Mouse (Mus musculus): ENCODE measurements at regions not wholly inside any gene's neighbourhood (a gene's known extent, or its start where the extent isn't known, plus 50 kb on each side); places are given as distances from the start of the nearest gene placed in this dataset.
"Not testable (repeated sequence)": the region's sequence is repeated elsewhere in the genome, so short reads cannot be mapped to it uniquely, and the experiment has no call there.

DNA sequence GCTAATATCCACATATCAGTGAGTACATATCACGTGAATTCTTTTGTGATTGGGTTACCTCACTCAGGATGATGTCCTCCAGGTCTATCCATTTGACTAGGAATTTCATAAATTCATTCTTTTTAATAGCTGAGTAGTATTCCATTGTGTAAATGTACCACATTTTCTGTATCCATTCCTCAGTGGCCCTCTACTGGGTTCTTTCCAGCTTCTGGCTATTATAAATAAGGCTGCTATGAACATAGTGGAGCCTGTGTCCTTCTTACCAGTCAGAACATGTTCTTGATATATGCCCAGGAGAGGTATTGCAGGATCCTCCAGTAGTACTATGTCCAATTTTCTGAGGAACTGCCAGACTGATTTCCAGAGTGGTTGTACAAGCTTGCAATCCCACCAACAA lies 884.0 kb upstream of the Lrrc4c start:
- DNase-seq (ENCODE audit: low spot score in 2 of 2) = not testable (repeated sequence)

DNA sequence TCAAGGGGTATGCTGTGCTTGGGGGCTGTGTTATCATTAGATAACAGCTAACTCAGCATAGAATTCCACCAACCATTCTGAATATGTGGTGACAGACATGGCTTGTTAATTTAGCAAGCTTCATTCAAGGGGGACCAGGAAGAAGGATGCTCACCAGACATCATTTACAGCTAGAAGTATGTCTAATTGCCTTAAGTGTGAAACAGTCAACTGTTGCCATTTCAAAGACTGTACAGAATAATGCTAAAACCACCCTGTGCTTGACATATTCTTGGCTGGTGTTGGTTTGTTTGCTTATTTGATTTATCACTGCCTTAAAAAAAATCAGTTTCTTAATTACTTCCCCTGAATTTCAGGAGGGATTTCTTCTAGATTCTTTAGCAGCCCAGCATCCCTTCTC lies 877.0 kb upstream of the Lrrc4c start:
- DNase-seq (ENCODE audit: low spot score in 2 of 2) = no peak

DNA sequence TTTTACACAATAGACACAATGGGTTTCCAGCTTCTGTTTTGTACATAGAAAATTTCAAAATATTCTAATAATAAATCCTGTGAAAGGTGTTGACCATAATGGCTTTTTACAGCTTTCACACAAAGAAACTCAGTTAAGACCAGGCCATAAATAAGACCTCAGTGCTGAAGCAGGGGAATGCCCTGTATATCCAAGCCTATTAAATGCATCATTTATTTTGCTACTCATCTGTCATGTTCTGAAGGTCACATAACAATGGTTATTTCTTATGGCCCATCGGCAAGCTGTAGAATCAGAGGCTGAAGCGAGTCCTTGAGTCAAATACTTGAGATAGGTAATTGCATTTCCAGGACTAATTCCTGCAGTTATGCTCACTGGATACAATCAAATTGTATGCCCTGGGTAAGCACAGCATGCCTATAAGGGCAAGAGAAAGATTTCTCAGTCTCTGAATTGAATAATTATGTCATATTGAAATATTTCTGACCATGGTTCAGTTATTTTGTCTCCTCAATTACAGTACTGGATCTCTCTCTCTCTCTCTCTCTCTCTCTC lies 874.6 kb upstream of the Lrrc4c start:
- DNase-seq (ENCODE audit: low spot score in 2 of 2) = no peak

DNA sequence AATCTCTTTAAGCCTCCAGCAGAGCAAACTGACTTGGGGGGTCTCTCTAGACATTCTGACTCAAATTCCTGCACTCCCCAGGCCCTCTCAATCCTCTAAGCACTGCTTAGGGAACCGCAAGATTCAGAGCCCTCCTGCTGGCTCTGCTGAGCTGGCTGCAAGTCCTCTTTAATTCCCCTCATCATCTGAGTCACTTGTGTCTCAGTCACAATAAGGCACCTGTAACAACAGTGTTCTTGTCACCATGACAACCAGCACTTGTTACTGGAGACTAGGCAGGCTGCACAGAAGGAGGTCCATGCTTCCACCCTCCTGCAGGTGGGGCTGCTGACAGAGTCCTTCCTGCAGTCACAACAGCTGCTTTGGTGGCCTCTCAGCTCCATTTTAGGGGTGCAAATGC lies 869.1 kb upstream of the Lrrc4c start:
- peak; percentile 6 to 11 for DNase-seq (ENCODE audit: low spot score in 2 of 2)

DNA sequence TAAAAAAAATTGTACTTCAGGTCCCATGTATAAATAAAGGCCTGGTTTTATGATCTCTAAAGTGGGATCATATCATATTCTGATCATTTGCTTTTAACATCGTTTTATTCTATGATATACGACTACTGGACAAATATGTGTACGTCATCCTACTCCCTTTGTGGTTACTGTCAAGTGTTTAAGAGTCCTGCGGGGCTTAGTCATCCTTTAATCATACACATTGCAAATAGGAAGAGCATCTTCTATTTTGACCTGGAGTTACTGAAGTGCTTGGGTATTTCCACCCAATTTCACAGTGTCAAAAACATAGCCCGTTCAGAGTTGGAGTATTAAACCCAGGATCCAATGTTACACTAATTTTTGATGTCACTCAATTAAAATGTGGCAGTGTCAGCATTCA lies 838.1 kb upstream of the Lrrc4c start:
- DNase-seq (ENCODE audit: low spot score in 2 of 2) = no peak

DNA sequence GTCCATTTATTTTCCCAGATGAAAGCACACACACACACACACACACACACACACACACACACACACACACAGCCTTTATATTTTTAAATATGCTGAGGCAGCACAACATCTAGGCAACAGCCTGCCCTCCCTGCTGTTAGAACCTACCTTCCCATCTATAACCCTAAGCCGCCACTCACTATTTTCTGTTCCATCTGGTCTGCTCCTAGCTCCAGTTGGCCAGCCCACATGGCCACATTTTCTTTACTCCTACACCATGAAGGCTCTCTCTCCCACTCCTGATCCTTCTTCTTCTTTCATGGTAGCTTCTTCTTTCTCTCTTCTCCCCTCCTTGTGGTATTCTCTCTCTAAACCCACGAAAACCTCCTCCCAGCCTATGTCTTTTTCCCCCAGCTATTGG lies 834.6 kb upstream of the Lrrc4c start:
- DNase-seq (ENCODE audit: low spot score in 2 of 2) = no peak

DNA sequence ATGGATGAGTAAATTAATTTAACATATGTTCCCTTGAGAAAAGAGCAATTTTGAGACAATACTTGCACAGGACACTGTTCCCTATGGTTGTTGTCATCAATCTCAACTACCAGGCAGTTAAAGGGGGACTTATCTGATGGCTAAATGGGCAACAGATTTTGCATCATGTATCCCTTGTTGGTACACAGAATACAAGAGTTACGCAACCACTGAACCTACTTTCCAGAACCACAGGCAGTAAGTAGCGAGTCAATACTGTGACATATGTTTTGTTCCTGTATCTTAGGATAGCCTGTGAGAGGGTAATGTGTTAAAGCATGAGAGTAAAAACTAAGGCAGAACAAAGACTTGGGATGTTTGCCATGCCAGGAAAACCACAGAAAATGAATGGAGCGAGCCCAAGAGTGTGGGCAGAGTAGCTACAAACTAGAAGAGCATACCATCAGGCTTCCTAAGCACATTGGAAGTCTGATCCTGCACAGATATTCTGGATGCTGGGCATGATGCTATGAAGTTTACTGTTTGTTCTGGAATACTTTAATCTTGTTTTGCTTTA lies 830.3 kb upstream of the Lrrc4c start:
- DNase-seq (ENCODE audit: low spot score in 2 of 2) = no peak

DNA sequence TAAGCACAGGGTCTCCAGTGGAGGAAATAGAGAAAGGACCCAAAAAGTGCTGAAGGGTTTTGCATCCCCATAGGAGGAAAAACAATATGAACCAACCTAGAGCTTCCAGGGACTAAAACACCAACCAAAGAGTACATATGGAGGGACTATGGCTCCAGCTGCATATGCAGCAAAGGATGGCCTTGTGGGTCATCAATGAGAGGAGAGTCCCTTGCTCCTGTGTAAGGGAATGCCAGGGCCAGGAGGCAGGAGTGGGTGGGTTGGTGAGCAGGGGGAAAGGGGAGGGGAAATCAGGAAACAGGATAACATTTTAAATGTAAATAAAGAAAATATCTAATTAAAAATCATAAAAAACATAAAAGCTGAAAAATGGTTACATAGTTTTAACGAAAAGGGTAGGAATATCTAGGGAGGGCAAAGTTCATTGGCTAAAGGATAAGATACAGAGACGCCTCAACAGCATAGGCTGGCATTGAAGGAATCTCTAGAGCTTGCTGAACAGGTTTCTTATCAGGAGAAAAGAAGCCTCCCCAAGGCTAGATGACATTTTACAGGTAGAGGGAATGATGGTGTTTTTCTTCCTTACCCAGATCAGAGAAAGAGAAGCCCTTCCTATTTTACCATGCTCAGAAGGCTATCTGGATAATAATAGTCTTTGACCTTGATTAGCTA lies 823.8 kb upstream of the Lrrc4c start:
- no peak for DNase-seq (ENCODE audit: low spot score in 2 of 2)

DNA sequence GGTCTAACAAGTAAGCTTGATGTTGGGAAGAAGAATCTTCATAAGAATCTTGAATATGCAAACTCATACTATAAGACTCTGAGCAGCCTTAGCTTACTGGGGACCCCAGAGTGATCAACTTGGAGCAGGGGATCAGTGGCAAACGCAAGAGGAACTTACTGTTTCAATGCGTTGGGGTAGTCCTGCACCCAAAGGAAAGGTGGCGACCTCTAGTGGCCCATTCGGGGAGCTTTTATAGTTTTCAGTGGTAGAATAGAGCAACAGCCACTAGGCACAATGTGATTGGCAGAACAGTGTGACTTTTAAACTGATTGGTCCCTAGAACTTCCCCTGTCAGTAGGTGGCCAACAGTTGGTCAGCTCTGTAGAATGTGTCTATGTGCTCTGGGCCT lies 823.3 kb upstream of the Lrrc4c start:
- no peak for DNase-seq (ENCODE audit: low spot score in 2 of 2)

DNA sequence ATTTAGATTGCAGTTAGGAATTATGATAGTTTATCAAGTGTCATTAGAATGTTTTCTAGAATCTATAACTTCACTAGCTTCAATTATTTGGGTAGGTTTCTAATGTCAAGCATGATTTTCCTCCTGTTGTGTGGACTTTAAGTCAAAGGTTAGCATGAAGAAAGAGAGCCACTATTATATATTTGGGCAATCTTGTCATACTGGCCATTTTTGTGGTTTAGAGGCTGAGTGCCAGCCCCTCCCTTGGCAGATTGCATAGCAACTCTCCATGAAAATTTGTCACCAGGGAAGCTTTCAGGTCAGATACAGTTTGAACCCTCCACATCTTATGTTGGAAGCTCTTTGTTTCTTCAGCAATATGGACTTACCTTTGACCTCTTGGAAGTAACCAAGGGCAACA lies 806.7 kb upstream of the Lrrc4c start:
- no peak for DNase-seq (ENCODE audit: low spot score in 2 of 2)

DNA sequence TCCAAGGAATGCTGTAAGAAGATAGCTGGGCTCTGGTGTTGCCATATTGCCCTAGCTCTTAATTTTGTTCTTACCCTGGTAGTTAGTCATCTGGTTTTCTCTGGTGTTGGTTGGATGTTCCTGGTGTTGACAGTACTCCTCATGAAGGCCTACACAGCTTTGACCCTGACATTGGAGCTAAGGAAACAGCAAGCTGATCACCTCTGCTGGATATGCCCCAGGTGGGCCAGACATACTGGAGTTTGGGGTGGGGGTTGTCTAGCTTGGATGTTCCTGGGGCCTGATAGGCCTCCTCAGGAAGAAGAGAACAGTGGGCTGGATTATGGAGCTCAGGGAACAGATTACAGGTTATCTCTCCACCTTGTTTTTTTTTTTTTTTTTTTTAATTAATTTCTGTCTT lies 796.3 kb upstream of the Lrrc4c start:
- no peak for DNase-seq (ENCODE audit: low spot score in 2 of 2)

DNA sequence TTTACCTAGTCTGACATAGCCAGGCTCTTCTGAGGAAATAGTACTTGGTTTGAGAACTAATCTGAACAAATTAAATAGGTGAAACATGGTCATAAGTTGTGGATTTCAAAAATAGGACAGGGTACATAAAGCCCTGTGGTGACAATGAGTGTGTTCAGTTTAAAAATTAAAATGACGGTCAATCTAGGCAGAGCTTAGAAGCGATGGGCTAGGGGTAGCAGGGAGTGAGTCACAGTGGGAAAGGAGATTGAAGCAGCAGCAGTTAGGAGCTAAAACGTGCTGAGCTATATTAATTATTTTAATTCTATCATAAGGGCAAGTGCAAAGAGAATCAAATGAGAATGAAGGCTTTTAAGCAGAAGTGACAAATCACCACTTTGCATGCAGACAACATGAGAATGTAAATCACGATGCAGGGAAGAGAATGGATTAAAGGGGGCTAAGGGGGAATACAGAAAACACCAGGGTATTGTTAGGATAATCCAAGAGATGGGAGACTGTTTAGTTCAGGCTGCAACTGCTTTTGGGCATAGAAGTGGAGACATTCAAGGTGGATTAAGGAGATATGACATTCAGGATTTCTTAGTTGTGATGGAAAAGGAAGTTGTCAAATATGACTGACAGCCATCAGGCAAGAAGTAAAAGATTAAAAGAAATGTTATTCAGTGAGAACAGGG lies 793.2 kb upstream of the Lrrc4c start:
- DNase-seq (ENCODE audit: low spot score in 2 of 2) = no peak

DNA sequence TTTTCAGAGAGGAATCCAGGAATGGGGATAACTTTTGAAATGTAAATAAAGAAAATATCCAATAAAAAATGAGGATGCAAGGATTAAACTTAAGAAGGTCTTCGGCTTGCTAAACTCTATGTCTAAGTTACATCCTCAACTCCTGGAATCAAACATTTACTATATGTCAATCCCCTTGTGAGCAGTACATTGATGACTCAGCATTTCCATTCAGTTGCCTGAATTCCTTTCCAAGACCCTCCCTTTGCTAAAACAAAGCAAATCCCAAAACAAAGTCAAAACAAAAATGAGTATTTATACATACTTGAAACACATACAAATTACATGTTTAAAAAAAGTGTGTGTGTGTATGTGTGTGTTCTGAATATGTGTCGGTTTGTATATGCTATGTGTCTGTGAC lies 753.9 kb upstream of the Lrrc4c start:
- no peak for DNase-seq (ENCODE audit: low spot score in 2 of 2)

DNA sequence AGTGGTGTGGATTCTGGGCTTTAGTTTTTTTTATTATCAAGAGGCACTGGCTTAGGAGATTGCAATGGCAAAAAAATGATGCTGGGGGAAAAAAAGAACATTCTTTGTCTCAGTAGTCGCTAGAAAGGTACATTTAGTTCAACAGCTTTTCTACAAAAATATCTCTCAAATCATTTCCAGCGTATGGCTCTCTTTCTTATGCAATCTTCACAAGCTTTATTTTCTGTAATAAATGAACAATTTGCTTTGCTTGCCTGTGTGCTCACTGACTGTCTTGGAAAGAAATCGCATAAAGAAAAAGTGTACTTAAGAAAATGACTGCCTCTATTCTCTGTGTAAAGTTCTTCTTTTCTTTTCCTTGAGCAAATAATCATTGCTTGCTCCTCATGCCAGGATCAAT lies 742.1 kb upstream of the Lrrc4c start:
- DNase-seq (ENCODE audit: low spot score in 2 of 2) = no peak

DNA sequence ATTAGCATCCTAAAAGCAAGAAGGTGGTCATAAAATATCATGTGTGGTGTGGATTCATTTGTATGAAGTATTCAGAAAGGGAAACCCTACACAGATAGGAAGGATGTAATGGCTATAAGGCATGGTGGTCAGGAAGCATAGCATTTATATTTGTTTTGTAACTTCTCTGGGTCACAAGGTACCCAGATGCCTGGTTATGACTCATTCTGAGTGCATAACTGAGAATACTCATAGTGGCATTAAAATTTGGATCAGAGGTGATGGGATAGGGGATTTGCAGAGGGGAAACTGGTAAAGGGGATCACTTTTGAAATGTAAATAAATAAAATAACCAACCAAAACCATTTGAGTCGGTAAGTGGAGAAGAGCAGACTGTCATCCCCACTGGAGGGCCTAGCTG lies 738.8 kb upstream of the Lrrc4c start:
- DNase-seq (ENCODE audit: low spot score in 2 of 2) = no peak

DNA sequence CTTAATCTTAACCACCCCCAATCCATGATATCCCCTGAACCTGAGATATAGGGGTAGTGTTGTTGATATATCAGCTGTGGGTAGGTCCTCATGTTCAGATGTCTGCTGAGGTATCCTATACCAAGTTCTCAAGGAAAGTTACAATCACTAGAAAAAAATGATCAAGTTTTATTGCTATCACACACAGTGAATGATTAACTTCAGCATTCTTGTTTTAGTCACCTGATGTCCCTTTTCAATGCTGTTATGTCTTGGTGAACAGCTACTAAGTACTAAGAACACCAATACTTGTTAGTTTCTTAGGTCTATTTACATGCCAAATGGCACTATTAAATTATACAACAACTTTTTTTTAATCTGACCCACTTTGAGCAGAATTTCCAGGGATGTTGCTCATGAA lies 732.0 kb upstream of the Lrrc4c start:
- no peak for DNase-seq (ENCODE audit: low spot score in 2 of 2)

DNA sequence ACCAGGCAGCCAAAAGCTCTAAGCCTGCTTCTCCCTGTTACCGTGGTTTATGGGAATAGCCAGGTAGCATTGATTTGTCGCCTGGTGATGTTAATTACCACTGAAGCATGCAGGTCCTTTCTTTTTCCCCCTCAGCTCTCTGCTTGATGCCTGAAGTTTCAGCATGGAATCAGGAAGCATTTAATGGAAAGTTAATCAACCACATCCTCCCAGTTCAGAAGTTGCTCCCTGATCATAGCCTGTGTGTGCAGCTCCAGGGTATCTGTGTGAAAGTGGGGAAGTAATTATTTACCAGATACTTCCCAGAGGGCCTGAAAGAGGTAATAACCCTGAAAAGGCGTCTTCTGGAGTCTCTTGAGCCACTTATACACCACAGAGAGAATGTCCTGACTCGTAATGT lies 730.9 kb upstream of the Lrrc4c start:
- DNase-seq (ENCODE audit: low spot score in 2 of 2) = no peak

DNA sequence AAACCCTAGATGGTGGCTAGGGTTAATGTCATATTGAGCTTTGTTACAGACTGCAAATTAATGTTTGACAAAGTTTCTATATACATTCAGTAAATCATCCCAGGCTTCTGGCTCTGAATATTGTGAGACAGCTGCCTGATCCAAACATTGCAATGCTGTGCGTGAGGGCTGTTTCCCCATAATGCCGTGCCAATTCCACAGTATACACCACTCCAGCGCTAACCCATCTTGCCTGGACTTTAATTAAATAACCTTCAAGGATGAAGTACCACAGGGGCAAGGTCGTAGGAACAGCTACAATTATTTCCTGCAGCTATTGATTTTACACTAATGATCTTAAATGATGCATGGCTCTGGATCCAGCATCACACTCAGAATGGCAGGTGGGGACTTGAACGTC lies 704.6 kb upstream of the Lrrc4c start:
- DNase-seq (ENCODE audit: low spot score in 2 of 2) = no peak

DNA sequence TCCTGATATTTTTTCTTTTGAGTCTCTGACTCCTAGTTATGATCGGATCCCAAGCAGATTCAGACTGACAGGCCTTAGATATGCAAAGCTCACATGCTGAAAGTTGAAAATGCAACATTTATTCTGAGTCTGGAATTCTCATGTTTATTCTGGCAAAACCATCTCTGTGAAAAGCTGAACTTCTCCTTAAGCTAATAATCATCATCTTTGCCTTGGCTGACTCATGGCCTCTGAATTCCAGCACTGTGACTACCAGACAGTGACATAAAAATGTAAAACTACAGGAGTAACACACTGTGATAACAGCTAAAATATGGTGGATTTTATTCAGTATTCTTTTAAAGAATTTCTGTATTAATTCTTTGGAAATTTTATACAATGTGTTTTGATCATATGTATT lies 680.4 kb upstream of the Lrrc4c start:
- DNase-seq (ENCODE audit: low spot score in 2 of 2) = no peak

DNA sequence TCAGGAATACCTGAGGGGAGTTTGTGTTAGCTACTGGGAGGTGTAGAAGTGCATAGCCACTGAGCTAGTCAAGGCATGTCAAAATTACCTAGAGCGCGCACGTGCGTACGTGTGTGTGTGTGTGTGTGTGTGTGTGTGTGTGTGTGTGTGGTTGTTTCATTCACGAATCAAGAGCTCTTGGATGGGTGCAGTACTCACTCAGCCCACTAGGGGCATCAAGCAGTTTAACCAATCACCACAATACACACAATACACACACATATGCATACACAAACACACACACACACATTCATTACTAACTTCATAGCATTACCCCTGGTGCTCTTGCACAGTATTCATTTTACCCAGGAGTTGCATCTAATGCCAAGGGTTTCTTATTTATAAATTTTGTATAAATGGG lies 643.6 kb upstream of the Lrrc4c start:
- DNase-seq (ENCODE audit: low spot score in 2 of 2) = no peak

DNA sequence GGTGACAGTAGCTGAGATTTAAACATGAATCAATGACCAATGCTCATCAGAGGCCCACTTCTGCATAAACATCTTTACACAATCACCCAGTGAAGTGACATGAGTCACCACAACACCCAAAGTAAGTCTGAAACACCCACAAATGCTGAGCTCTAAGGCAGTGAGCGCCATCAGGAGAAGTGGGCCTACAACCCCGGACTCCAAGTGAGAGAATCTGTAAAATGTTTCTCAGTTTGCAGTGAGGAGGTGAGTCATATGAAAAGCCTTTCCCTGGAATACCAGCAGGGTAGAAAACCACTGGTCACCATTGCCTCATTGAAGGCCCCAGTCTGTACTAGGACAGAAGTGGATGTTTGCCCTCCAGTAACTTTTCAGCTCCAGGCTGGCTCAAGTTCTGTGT lies 602.6 kb upstream of the Lrrc4c start:
- DNase-seq (ENCODE audit: low spot score in 2 of 2) = peak in 1 of 2 experiments; percentile 5

Data from right cerebral cortex, adult 2 months (tissue).